Mouse (Mus musculus): ENCODE data around the gene Fam172a. TPM values are rescaled to one million over a fixed set of nuclear protein-coding genes. Genes with fewer than 3 reads are reported as not detected.

Gene Fam172a
- polyA plus RNA-seq, 1 experiment, result 16.3 TPM

- Histone ChIP-seq H3K27me3 (ENCODE audit: control insufficient read depth, insufficient read depth, low read length) (no peaks in the 10 kb centered on the region), H3K4me3 (replicated peaks; ENCODE audit: insufficient read depth, low read depth, low read length) (no peak overlapping the region), H3K4me1 (ENCODE audit: control insufficient read depth, insufficient read depth, low read length) (no peaks in the 10 kb centered on the region; the same call in 1 of the 2 replicates), H3K27ac (ENCODE audit: insufficient read depth, low read length) (no peak overlapping the region)
- DNase-seq, result no peak
- TF ChIP-seq CTCF (IDR thresholded peaks at IDR 0.05; ENCODE audit: borderline replicate concordance, insufficient read depth, low read depth, low read length) (no peak), POLR2A (IDR thresholded peaks at IDR 0.05; ENCODE audit: borderline replicate concordance, insufficient read depth, low read length) (no peak)
- 78% methylated on average over 4 of the region's 4 CpGs for WGBS
These were observed 408.8 kb downstream of the Fam172a start for GRCm38 (mm10) chr13:78110648-78111047.

DNA sequence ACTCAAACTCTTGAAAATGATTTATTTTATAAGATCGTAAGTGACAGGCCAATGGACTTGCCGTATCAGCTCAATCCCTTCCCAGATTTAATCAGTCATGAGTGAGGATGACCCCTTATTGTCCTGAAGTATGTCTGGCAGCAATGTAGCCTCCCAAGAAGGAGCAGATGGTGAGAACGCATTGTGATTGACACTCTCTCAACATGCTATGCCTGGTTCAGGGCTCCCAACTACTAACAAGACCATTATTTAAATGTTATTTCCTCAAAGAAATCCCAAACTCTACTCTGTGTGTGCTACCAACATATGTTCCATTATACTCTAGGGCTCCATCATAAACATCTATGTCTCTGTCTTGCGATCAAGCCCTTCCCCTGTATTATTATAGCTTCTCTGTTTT, 412.1 kb downstream of the Fam172a start:
- WGBS, result 39% methylated on average over 4 of the region's 4 CpGs
- TF ChIP-seq POLR2A (IDR thresholded peaks at IDR 0.05; ENCODE audit: borderline replicate concordance, insufficient read depth, low read length), result no peak
- TF ChIP-seq CTCF (IDR thresholded peaks at IDR 0.05; ENCODE audit: borderline replicate concordance, insufficient read depth, low read depth, low read length), result no peak
- peak in 1 of 2 experiments; percentile 5 for DNase-seq
- H3K27me3 ChIP-seq (ENCODE audit: control insufficient read depth, insufficient read depth, low read length), result no peaks in the 10 kb centered on the region
- H3K27ac ChIP-seq (ENCODE audit: insufficient read depth, low read length), result no peak overlapping the region
- H3K4me1 ChIP-seq (ENCODE audit: control insufficient read depth, insufficient read depth, low read length), result no peaks in the 10 kb centered on the region; the same call in 1 of the 2 replicates
- H3K4me3 ChIP-seq (replicated peaks; ENCODE audit: insufficient read depth, low read depth, low read length), result no peak overlapping the region

DNA sequence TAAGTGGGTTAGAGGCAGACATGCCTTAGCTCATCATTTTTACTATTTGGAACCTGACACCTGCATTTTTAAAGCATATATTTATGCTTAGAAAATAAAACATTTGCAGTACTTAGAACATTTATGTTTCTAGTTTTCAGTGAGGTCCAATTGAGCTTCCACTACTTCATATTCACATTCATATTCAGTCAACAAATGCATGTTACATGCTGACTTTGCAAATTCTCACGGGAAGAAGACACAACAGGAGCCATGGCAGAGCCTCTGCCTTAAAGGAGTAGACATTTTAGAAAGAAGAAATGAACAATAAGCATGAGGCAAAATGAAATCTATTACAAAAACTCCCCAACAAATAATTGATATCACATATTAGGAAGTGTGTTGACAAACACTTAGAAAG, 416.9 kb downstream of the Fam172a start:
- DNase-seq, result no peak
- WGBS, result 36% methylated on average over 1 of the region's 1 CpGs
- H3K4me3 ChIP-seq (replicated peaks; ENCODE audit: insufficient read depth, low read depth, low read length), result no peak overlapping the region
- H3K27ac ChIP-seq (ENCODE audit: insufficient read depth, low read length), result no peak overlapping the region
- H3K27me3 ChIP-seq (ENCODE audit: control insufficient read depth, insufficient read depth, low read length), result no peaks in the 10 kb centered on the region
- no peaks in the 10 kb centered on the region; the same call in 1 of the 2 replicates for H3K4me1 ChIP-seq (ENCODE audit: control insufficient read depth, insufficient read depth, low read length)
- no peak for TF ChIP-seq POLR2A (IDR thresholded peaks at IDR 0.05; ENCODE audit: borderline replicate concordance, insufficient read depth, low read length)
- TF ChIP-seq CTCF (IDR thresholded peaks at IDR 0.05; ENCODE audit: borderline replicate concordance, insufficient read depth, low read depth, low read length), result no peak

DNA sequence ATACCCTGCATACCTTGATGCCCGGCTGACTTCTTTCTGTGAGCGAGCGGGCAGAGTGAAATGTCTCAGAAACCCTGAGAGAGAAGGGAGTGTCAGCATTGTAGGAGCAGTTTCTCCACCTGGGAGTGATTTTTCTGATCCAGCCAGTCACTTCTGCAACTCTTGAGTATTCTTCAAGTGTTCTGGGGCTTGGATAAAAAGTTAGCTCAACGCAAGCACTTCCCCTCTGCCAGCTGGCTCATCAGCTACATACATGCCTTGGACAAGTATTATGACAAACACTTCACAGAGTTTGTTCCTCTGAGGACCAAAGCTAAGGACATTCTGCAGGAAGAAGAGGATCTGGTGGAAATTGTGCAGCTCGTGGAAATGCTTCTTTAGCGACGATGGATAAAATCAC, 420.2 kb downstream of the Fam172a start:
- no peak for DNase-seq

DNA sequence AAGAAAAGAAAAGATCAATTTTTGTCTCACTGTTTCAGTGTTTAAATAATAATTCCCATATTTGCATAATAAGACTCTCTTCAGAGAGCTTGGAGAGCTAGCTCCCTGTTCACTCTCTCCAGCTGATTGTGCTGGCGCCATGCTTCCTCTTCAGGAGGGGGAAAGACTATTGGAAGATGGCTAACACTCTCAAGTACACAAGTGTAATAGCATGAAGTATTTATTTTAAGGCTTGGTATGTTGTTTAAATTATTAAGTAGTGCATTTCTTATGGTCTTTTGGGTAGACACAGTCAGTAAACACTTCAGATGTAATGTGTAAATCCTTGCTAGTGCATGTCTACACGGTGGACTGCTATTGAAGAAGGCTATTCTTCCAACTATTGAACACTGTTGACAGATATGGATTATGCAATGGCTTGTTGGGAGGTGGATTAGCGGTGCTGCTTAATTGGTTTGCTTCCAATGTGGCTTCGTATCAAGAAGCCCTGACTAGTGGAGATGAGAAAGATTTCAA, 422.1 kb downstream of the Fam172a start:
- H3K27ac ChIP-seq (ENCODE audit: insufficient read depth, low read length), result no peak overlapping the region
- no peaks in the 10 kb centered on the region for H3K4me1 ChIP-seq (ENCODE audit: control insufficient read depth, insufficient read depth, low read length)
- H3K4me3 ChIP-seq (replicated peaks; ENCODE audit: insufficient read depth, low read depth, low read length), result no peak overlapping the region
- WGBS, result 84% methylated on average over 4 of the region's 4 CpGs
- no peaks in the 10 kb centered on the region for H3K27me3 ChIP-seq (ENCODE audit: control insufficient read depth, insufficient read depth, low read length)
- no peak for TF ChIP-seq POLR2A (IDR thresholded peaks at IDR 0.05; ENCODE audit: borderline replicate concordance, insufficient read depth, low read length)
- TF ChIP-seq CTCF (IDR thresholded peaks at IDR 0.05; ENCODE audit: borderline replicate concordance, insufficient read depth, low read depth, low read length), result no peak
- DNase-seq, result no peak

More for the DNA sequence above, 420.2 kb downstream of the Fam172a start:
- Histone ChIP-seq H3K4me3 (replicated peaks; ENCODE audit: insufficient read depth, low read depth, low read length) (no peak overlapping the region), H3K27ac (ENCODE audit: insufficient read depth, low read length) (no peak overlapping the region), H3K4me1 (ENCODE audit: control insufficient read depth, insufficient read depth, low read length) (no peaks in the 10 kb centered on the region), H3K27me3 (ENCODE audit: control insufficient read depth, insufficient read depth, low read length) (no peaks in the 10 kb centered on the region)
- WGBS, result 97% methylated on average over 7 of the region's 7 CpGs
- TF ChIP-seq CTCF (IDR thresholded peaks at IDR 0.05; ENCODE audit: borderline replicate concordance, insufficient read depth, low read depth, low read length), result no peak
- no peak for TF ChIP-seq POLR2A (IDR thresholded peaks at IDR 0.05; ENCODE audit: borderline replicate concordance, insufficient read depth, low read length)

DNA sequence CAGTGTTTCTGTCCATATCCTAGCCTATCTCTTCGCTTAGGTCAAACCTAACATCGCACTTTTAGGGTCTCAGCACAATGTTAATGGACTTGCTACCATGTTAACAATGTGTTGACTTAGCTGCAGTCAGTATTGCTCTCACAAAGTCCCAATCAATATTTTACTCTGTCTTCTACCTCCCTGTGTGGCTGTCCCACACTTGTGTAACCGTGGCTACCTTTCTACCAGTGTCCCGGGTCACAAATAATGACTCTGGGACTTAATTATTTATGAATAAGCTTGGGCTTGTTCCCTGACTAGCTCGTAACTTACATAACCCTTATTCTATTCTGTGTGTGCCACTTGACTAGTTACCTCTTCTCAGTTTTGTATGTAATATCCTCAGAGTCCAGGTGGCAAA, 455.6 kb downstream of the Fam172a start:
- no peak for DNase-seq
- TF ChIP-seq POLR2A (IDR thresholded peaks at IDR 0.05; ENCODE audit: borderline replicate concordance, insufficient read depth, low read length), result no peak
- WGBS, result 90% methylated on average over 5 of the region's 5 CpGs
- Histone ChIP-seq H3K27me3 (ENCODE audit: control insufficient read depth, insufficient read depth, low read length) (no peaks in the 10 kb centered on the region), H3K4me3 (replicated peaks; ENCODE audit: insufficient read depth, low read depth, low read length) (no peak overlapping the region), H3K27ac (ENCODE audit: insufficient read depth, low read length) (no peak overlapping the region), H3K4me1 (ENCODE audit: control insufficient read depth, insufficient read depth, low read length) (no peaks in the 10 kb centered on the region)

- H3K4me3 ChIP-seq (replicated peaks; ENCODE audit: insufficient read depth, low read depth, low read length), result no peak overlapping the region
- DNase-seq, result no peak
- TF ChIP-seq POLR2A (IDR thresholded peaks at IDR 0.05; ENCODE audit: borderline replicate concordance, insufficient read depth, low read length) (no peak), CTCF (IDR thresholded peaks at IDR 0.05; ENCODE audit: borderline replicate concordance, insufficient read depth, low read depth, low read length) (no peak)
- H3K27me3 ChIP-seq (ENCODE audit: control insufficient read depth, insufficient read depth, low read length), result no peaks in the 10 kb centered on the region
- H3K27ac ChIP-seq (ENCODE audit: insufficient read depth, low read length), result no peak overlapping the region
- 44% methylated on average over 2 of the region's 2 CpGs for WGBS
- H3K4me1 ChIP-seq (ENCODE audit: control insufficient read depth, insufficient read depth, low read length), result no peaks in the 10 kb centered on the region
These were observed 460.3 kb downstream of the Fam172a start for GRCm38 (mm10) chr13:78162149-78162548.

- H3K27me3 ChIP-seq (ENCODE audit: control insufficient read depth, insufficient read depth, low read length), result no peaks in the 10 kb centered on the region
- H3K4me1 ChIP-seq (ENCODE audit: control insufficient read depth, insufficient read depth, low read length), result no peaks in the 10 kb centered on the region
- DNase-seq, result peak; percentile 76 to 83
- H3K27ac ChIP-seq (ENCODE audit: insufficient read depth, low read length), result peak overlapping the region; percentile 96
- peak overlapping the region; percentile 89 for H3K4me3 ChIP-seq (replicated peaks; ENCODE audit: insufficient read depth, low read depth, low read length)
- TF ChIP-seq POLR2A (IDR thresholded peaks at IDR 0.05; ENCODE audit: borderline replicate concordance, insufficient read depth, low read length), result 0 out of 2 replicates have a peak, but pooled peaks have one; percentile 40
- TF ChIP-seq CTCF (IDR thresholded peaks at IDR 0.05; ENCODE audit: borderline replicate concordance, insufficient read depth, low read depth, low read length), result peak; percentile 30; the same call in 1 of the 2 replicates
- WGBS, result under 1% methylated on average over 86 of the region's 86 CpGs
These were observed 461.5 kb downstream of the Fam172a start for GRCm38 (mm10) chr13:78163087-78163958.

Data from cerebellum, adult 2 months (tissue).